Mouse (Mus musculus) liver, adult 2 months (tissue): ENCODE data around the gene Snai1.

ENCODE experiments used
- CTCF ChIP-seq: fragments of 200-500 bp; IDR thresholded peaks from 2 replicates; pipeline ENCODE4 v1.5.1; 2011; ENCODE audit warnings: low read depth, low read length, control low read depth
- POLR2A ChIP-seq: fragments of 200-500 bp; IDR thresholded peaks from 2 replicates; pipeline ENCODE4 v1.6.1; 2011; ENCODE audit warnings: low read length, control low read depth; ENCODE audit not compliant: insufficient read depth; ENCODE audit errors: extremely low read depth

GRCm38 (mm10) chr2:167544456-167544855, 6.5 kb downstream of the Snai1 start:
- TF ChIP-seq POLR2A: no peak
- TF ChIP-seq CTCF: no peak
